Mouse (Mus musculus) lung, adult 2 months (tissue): ENCODE data around the gene Rpl19. TPM values are rescaled to one million over a fixed set of nuclear protein-coding genes. Genes with fewer than 3 reads are reported as not detected.

Experiments
- DNase-seq: peaks from one replicate; pipeline ENCODE4 v3.0.0; 2022
- H3K4me1 ChIP-seq: fragments of 200-500 bp; 2 replicates; pipeline ENCODE4 v1.6.1; 2011; ENCODE audit warnings: low read length; ENCODE audit not compliant: control insufficient read depth, insufficient read depth
- H3K4me3 ChIP-seq: fragments of 200-500 bp; replicated peaks from 2 replicates; pipeline ENCODE3; 2011; ENCODE audit warnings: low read depth, mild to moderate bottlenecking, control low read depth, low read length; ENCODE audit errors: extremely low read depth
- CTCF ChIP-seq: fragments of 200-500 bp; IDR thresholded peaks from 2 replicates; pipeline ENCODE4 v1.5.1; 2011; ENCODE audit warnings: mild to moderate bottlenecking, low read length, control low read depth; ENCODE audit not compliant: insufficient read depth
- POLR2A ChIP-seq: fragments of 200-500 bp; IDR thresholded peaks from 2 replicates; pipeline ENCODE4 v1.6.1; 2011; ENCODE audit warnings: low read depth, mild to moderate bottlenecking, control low read depth, low read length, borderline replicate concordance; ENCODE audit errors: extremely low read depth
- WGBS: fragments of 180-500 bp; shearing (Covaris S2); methylation state at CpG from one replicate; pipeline ENCODE4 v1.1.7; 2018; 5-methylcytosine and 5-hydroxymethylcytosine counted together
- polyA plus RNA-seq: library from polyadenylated mRNA; depleted of rRNA; stranded (reverse); fragments of >200 nt; gene quantifications from 2 replicates; pipeline ENCODE4 v1.2.3, GENCODE M21; 2012; rRNA removed

The Rpl19 gene
- polyA plus RNA-seq, 1 experiment, result 513 TPM

DNA sequence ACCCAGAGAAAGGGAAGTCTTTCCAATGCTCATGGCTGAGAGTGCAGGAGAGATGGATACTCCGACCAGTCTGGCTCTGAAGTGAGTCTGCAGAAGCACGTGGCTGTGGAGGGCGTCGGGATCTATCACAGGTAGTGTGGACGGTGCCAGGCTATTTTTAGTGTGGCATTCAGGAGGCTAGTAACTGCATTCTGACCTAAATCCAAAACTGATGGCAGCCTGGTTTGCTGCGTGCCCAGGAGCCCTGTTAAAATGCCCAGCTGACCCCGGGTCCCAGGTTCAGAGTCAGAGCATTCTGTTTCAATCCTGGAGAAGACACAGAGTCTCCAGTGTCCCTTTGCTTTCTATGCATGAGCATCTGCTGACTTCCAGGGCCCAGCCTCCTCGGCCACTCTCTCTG is 50.6 kb downstream of the Rpl19 start:
- no peak overlapping the region for H3K4me3 ChIP-seq
- 0 out of 2 replicates have a peak, but pooled peaks cover 2% of the 10 kb centered on the region for H3K4me1 ChIP-seq
- 74% methylated on average over 8 of the region's 8 CpGs for whole genome bisulfite sequencing
- no peak for DNase-seq
- TF ChIP-seq CTCF (no peak), POLR2A (no peak)

Other genes with a start within 250 kb of the Rpl19 start
- gene Rpl23, start 244.3 kb upstream of the Rpl19 start, polyA plus RNA-seq, result 81.7 and 95.5 TPM in 2 replicates
- gene Lasp1, start 227.7 kb upstream of the Rpl19 start, polyA plus RNA-seq, result 120 and 137 TPM in 2 replicates
- gene B230217C12Rik, start 185.9 kb upstream of the Rpl19 start, polyA plus RNA-seq, result 2.8 and 4.5 TPM in 2 replicates
- gene Fbxo47, start 142.6 kb upstream of the Rpl19 start, polyA plus RNA-seq, result 0.16 and 0.36 TPM in 2 replicates
- 18.5 and 20.9 TPM in 2 replicates for gene Plxdc1, start 40.3 kb upstream of the Rpl19 start, polyA plus RNA-seq
- gene Arl5c, start 30.5 kb upstream of the Rpl19 start, polyA plus RNA-seq, result 2.7 and 5.1 TPM in 2 replicates
- 16.0 and 25.6 TPM in 2 replicates for gene Cacnb1, start 3.7 kb upstream of the Rpl19 start, polyA plus RNA-seq
- 0.88 and 1.2 TPM in 2 replicates for gene Stac2, start 26.8 kb downstream of the Rpl19 start, polyA plus RNA-seq
- 16.8 and 20.3 TPM in 2 replicates for gene Fbxl20, start 123.7 kb downstream of the Rpl19 start, polyA plus RNA-seq
- gene Med1, start 166.6 kb downstream of the Rpl19 start, polyA plus RNA-seq, result 9.0 and 13.7 TPM in 2 replicates
- gene Cdk12, start 176.3 kb downstream of the Rpl19 start, polyA plus RNA-seq, result 12.3 and 13.9 TPM in 2 replicates